Mouse (Mus musculus) midbrain, embryonic 13.5 days (tissue): ENCODE results near the gene Prrt4. TPM values are rescaled to one million over a fixed set of nuclear protein-coding genes. Genes with fewer than 3 reads are reported as not detected.
"Not testable (repeated sequence)": the region's sequence is repeated elsewhere in the genome, so short reads cannot be mapped to it uniquely, and the experiment has no call there.

ENCODE experiments used
- ATAC-seq: fragments of 200-750 bp; cut with Nextera tagmentation; 2 replicates; pipeline ENCODE4 v1.8.0; 2017; ENCODE audit warnings: mild to moderate bottlenecking, moderate TSS enrichment, moderate library complexity
- H3K27ac ChIP-seq: fragments of 300-500 bp; sonication (generic); 2 replicates; pipeline ENCODE4 v1.5.1; 2015; ENCODE audit warnings: inconsistent platforms, mild to moderate bottlenecking, moderate library complexity
- H3K27me3 ChIP-seq: fragments of 300-500 bp; sonication (generic); 2 replicates; pipeline ENCODE4 v1.6.1; 2015; ENCODE audit warnings: mild to moderate bottlenecking, inconsistent platforms
- H3K36me3 ChIP-seq: fragments of 300-500 bp; sonication (generic); 2 replicates; pipeline ENCODE4 v1.6.1; 2015; ENCODE audit warnings: mild to moderate bottlenecking, inconsistent platforms
- H3K4me1 ChIP-seq: fragments of 300-500 bp; sonication (generic); replicated peaks from 2 replicates; pipeline ENCODE4 v1.6.1; 2015; ENCODE audit warnings: inconsistent platforms
- H3K4me2 ChIP-seq: fragments of 300-500 bp; sonication (generic); replicated peaks from 2 replicates; pipeline ENCODE4 v1.6.1; 2015; ENCODE audit warnings: moderate library complexity, mild to moderate bottlenecking, inconsistent platforms
- H3K4me3 ChIP-seq: fragments of 300-500 bp; sonication (generic); replicated peaks from 2 replicates; pipeline ENCODE4 v1.5.1; 2015; ENCODE audit warnings: mild to moderate bottlenecking, inconsistent platforms
- H3K9ac ChIP-seq: fragments of 300-500 bp; sonication (generic); replicated peaks from 2 replicates; pipeline ENCODE4 v1.6.1; 2015; ENCODE audit warnings: mild to moderate bottlenecking, inconsistent platforms
- H3K9me3 ChIP-seq: fragments of 300-500 bp; sonication (generic); 2 replicates; pipeline ENCODE4 v1.6.1; 2016; ENCODE audit warnings: mild to moderate bottlenecking, inconsistent platforms
- WGBS: fragments of 180-500 bp; shearing (Covaris S2); methylation state at CpG from one replicate; pipeline ENCODE4 v1.1.7; 2015; 5-methylcytosine and 5-hydroxymethylcytosine counted together
- polyA plus RNA-seq: library from polyadenylated mRNA; unstranded; fragments of >200 nt; fragmentation: Nextera tagmentation; extraction: Ambion mirVana; gene quantifications from 2 replicates; pipeline ENCODE4 v1.2.1, GENCODE M21; 2015

The Prrt4 gene
- polyA plus RNA-seq, 1 experiment from 2014 or later: 3.6 TPM

GRCm38 (mm10) chr6:29169675-29170062, 9.7 kb downstream of the Prrt4 start:
- H3K4me2 ChIP-seq: peak overlapping the region; percentile 84
- H3K9me3 ChIP-seq: no peaks in the 10 kb centered on the region
- ATAC-seq: no peak
- H3K36me3 ChIP-seq: no peaks in the 10 kb centered on the region
- 4% methylated on average over 12 of the region's 12 CpGs for WGBS
- peak overlapping the region; percentile 51 for H3K4me3 ChIP-seq
- H3K9ac ChIP-seq: no peak overlapping the region
- peaks cover 83% of the 10 kb centered on the region for H3K27me3 ChIP-seq
- H3K27ac ChIP-seq: no peak overlapping the region
- H3K4me1 ChIP-seq: peaks cover 34% of the 10 kb centered on the region

GRCm38 (mm10) chr6:29168871-29169270, 10.5 kb downstream of the Prrt4 start:
- Histone ChIP-seq H3K4me1 (peaks cover 31% of the 10 kb centered on the region), H3K27ac (no peak overlapping the region), H3K36me3 (no peaks in the 10 kb centered on the region), H3K27me3 (peaks cover 76% of the 10 kb centered on the region), H3K4me2 (no peak overlapping the region), H3K4me3 (no peak overlapping the region), H3K9me3 (no peaks in the 10 kb centered on the region), H3K9ac (no peak overlapping the region)
- WGBS: 60% methylated on average over 2 of the region's 2 CpGs
- ATAC-seq: no peak

GRCm38 (mm10) chr6:29166196-29166595, 13.2 kb downstream of the Prrt4 start:
- no peak for ATAC-seq
- no peak overlapping the region for H3K27ac ChIP-seq

GRCm38 (mm10) chr6:29164314-29165244, 14.8 kb downstream of the Prrt4 start, which contains the start of gene Rbm28:
Rbm28 (minus strand) TSS chr6:29165006.
- Histone ChIP-seq H3K36me3 (peaks cover 2% of the 10 kb centered on the region), H3K4me2 (peak within 1 kb of the TSS; percentile 82), H3K9ac (peak within 1 kb of the TSS; percentile 65), H3K4me3 (peak within 1 kb of the TSS; percentile 56), H3K4me1 (peaks cover 20% of the 10 kb centered on the region), H3K27me3 (peaks cover 35% of the 10 kb centered on the region), H3K27ac (no peak within 1 kb of the TSS), H3K9me3 (no peaks in the 10 kb centered on the region)
- ATAC-seq: peak; percentile 88
- WGBS: 8% methylated on average over 42 of the region's 42 CpGs

More at GRCm38 (mm10) chr6:29166196-29166595, 13.2 kb downstream of the Prrt4 start:
- H3K9me3 ChIP-seq: no peaks in the 10 kb centered on the region
- peaks cover 36% of the 10 kb centered on the region for H3K4me1 ChIP-seq
- H3K4me2 ChIP-seq: no peak overlapping the region
- 18% methylated on average over 1 of the region's 1 CpGs for WGBS
- H3K9ac ChIP-seq: no peak overlapping the region
- no peaks in the 10 kb centered on the region for H3K36me3 ChIP-seq
- H3K27me3 ChIP-seq: peaks cover 50% of the 10 kb centered on the region
- H3K4me3 ChIP-seq: no peak overlapping the region

- Histone ChIP-seq H3K4me1 (peaks cover 16% of the 10 kb centered on the region), H3K36me3 (peaks cover 34% of the 10 kb centered on the region)
- not testable (repeated sequence) for H3K27me3 ChIP-seq, ATAC-seq, H3K9ac ChIP-seq, H3K4me3 ChIP-seq, H3K4me2 ChIP-seq, H3K27ac ChIP-seq, H3K9me3 ChIP-seq
- 98% methylated on average over 5 of the region's 5 CpGs for WGBS
Observed at GRCm38 (mm10) chr6:29161291-29161690, 18.1 kb downstream of the Prrt4 start.

GRCm38 (mm10) chr6:29160786-29161185, 18.6 kb downstream of the Prrt4 start:
- Histone ChIP-seq H3K4me2 (no peak overlapping the region), H3K27me3 (peaks cover 3% of the 10 kb centered on the region; the same call in 1 of the 2 replicates), H3K9me3 (no peaks in the 10 kb centered on the region), H3K27ac (no peak overlapping the region), H3K9ac (no peak overlapping the region), H3K4me3 (no peak overlapping the region), H3K36me3 (peaks cover 39% of the 10 kb centered on the region), H3K4me1 (peaks cover 16% of the 10 kb centered on the region)
- WGBS: 100% methylated on average over 2 of the region's 2 CpGs
- no peak for ATAC-seq

GRCm38 (mm10) chr6:29156326-29156725, 23.1 kb downstream of the Prrt4 start:
- no peak overlapping the region for H3K27ac ChIP-seq
- H3K9me3 ChIP-seq: no peaks in the 10 kb centered on the region
- H3K36me3 ChIP-seq: peaks cover 78% of the 10 kb centered on the region
- H3K4me3 ChIP-seq: no peak overlapping the region
- H3K27me3 ChIP-seq: no peaks in the 10 kb centered on the region
- no peaks in the 10 kb centered on the region for H3K4me1 ChIP-seq
- 94% methylated on average over 5 of the region's 5 CpGs for WGBS
- no peak overlapping the region for H3K4me2 ChIP-seq
- no peak for ATAC-seq
- no peak overlapping the region for H3K9ac ChIP-seq

- 97% methylated on average over 1 of the region's 1 CpGs for WGBS
- H3K36me3 ChIP-seq: peaks cover 55% of the 10 kb centered on the region
- ATAC-seq: no peak
Observed at GRCm38 (mm10) chr6:29150001-29150400, 29.4 kb downstream of the Prrt4 start.

GRCm38 (mm10) chr6:29147407-29148010, 31.9 kb downstream of the Prrt4 start:
- Histone ChIP-seq H3K9ac (no peak overlapping the region), H3K4me2 (no peak overlapping the region), H3K9me3 (no peaks in the 10 kb centered on the region), H3K4me1 (no peaks in the 10 kb centered on the region), H3K27ac (no peak overlapping the region), H3K4me3 (no peak overlapping the region), H3K27me3 (no peaks in the 10 kb centered on the region), H3K36me3 (peaks cover 39% of the 10 kb centered on the region)
- WGBS: 81% methylated on average over 5 of the region's 5 CpGs
- ATAC-seq: no peak

More at GRCm38 (mm10) chr6:29150001-29150400, 29.4 kb downstream of the Prrt4 start:
- Histone ChIP-seq H3K4me2 (no peak overlapping the region), H3K27me3 (no peaks in the 10 kb centered on the region), H3K27ac (no peak overlapping the region), H3K4me1 (no peaks in the 10 kb centered on the region), H3K9ac (no peak overlapping the region), H3K9me3 (no peaks in the 10 kb centered on the region), H3K4me3 (no peak overlapping the region)

GRCm38 (mm10) chr6:29146641-29147040, 32.7 kb downstream of the Prrt4 start:
- no peaks in the 10 kb centered on the region for H3K27me3 ChIP-seq
- no peaks in the 10 kb centered on the region for H3K4me1 ChIP-seq
- no peak overlapping the region for H3K4me3 ChIP-seq
- peaks cover 35% of the 10 kb centered on the region for H3K36me3 ChIP-seq
- no peak for ATAC-seq
- no peak overlapping the region for H3K27ac ChIP-seq
- H3K9ac ChIP-seq: no peak overlapping the region
- no peaks in the 10 kb centered on the region for H3K9me3 ChIP-seq
- H3K4me2 ChIP-seq: no peak overlapping the region
- 86% methylated on average over 7 of the region's 7 CpGs for WGBS

GRCm38 (mm10) chr6:29145456-29146307, 33.7 kb downstream of the Prrt4 start:
- no peak overlapping the region for H3K27ac ChIP-seq
- no peaks in the 10 kb centered on the region for H3K9me3 ChIP-seq
- no peak for ATAC-seq
- peaks cover 34% of the 10 kb centered on the region for H3K36me3 ChIP-seq
- no peak overlapping the region for H3K4me3 ChIP-seq
- H3K4me2 ChIP-seq: no peak overlapping the region
- WGBS: 74% methylated on average over 12 of the region's 12 CpGs
- H3K9ac ChIP-seq: no peak overlapping the region
- H3K4me1 ChIP-seq: no peaks in the 10 kb centered on the region
- H3K27me3 ChIP-seq: no peaks in the 10 kb centered on the region
